Mouse (Mus musculus) adipocyte (in vitro differentiated cells): ENCODE measurements around the gene Npr1.

Source experiments
- DNase-seq: peaks from one replicate; pipeline ENCODE4 v3.0.0-alpha.2; 2016; ENCODE audit warnings: low spot score

Gene Npr1

DNA sequence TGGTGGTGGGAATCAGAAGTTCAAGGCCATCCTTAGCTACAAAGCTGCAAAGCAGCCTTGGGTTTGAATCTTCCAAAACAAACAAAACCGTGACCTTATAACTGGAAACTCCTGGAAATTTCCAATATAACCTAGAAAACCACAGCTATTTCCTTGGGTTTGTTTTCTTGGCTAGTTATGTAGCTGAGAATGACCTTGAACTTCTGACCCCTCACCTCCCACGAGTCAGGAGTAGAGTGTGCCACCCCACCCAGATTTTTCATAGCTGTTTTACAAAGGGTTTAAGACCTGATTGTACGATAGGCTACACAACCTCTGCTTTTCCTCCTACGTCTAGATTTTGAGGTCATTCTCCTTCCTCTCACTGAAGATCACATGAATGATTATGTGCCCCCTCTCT lies 28.5 kb downstream of the Npr1 start:
- no peak for DNase-seq

DNA sequence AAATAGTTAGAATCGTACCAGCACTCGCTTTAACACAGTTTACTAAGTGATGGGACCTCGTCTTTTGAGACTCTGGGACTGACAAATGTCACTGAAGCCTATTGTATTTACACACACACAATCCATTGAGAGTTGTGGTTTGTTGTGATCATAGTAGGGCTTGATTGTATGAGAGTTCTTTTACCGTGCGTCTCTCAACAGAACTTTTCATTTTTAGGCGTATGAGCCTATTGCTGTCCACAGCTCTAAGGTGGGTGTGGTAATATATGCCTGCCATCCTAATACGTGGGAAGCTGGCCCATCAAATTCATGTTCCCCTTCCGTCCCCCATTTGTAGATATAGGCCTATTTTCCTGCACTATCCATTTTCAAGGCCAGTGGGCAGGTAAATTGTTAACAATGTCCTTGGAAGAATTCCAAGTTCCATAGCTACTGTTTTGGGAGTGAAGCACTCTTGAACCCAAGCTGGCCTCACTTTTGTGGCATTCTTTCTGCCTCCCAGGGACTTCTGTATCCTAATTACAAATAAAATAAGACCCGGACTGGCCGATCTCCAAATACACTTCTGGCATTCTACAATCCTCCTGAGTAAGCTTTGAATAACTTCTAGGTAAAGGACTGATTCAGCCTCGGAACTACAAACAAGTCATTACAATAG lies 31.5 kb downstream of the Npr1 start:
- no peak for DNase-seq

DNA sequence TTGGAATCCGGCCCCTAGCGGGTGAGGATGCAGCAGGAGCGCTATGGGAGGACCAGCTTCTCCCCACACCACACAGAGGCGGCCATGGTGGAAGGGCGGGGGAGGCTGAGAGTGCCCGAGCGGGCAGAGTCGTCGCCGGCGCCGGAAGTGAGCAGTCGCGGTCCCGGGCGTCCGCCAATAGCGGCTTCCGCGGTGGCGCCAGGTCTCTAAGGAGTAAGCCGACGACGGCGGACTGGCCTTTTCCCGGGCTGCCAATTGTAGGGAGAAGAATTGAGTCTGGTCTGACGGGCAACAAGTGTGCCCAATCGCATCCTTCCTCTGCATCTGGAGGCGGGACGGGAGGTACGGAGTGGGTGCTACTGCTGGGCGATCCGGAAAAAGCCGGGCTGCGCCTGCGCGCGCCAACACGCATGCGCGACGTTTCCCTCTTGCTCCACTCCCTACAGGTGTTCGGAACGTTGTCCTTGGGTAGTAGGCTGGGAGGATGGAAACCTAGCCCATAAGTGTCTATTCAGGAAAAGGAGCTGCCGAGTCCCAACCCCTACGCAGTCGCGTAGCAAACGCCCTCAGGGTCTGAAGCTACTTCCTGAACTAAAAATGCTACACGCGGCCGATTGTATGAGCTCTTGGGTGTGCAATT lies 32.2 kb downstream of the Npr1 start, which contains the start of gene Ints3:
TSS of gene Ints3 (minus strand) at position 242 of the 640 bp plus-strand sequence.
- peak; percentile 99 for DNase-seq

DNA sequence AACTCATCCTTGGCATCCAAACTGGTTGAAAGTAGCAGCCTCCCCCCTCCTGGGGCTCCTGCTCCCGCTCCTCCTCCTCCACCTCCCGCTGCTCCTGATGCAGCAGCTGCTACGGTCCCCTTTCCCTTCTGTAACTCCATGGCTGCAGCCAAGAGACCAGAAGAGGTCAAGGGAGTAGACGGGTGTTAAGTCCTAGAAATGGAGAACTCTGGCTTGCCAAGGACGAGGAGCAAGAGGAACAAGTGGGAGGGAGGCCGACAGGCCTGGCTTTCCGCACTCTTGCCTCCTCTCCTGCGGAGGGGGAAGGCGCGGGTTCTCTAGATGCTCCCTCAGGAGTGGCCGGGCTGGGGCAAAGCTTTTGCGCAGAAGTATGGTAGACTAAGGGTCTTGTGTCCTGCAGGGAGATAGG lies 32.9 kb downstream of the Npr1 start:
- no peak for DNase-seq

DNA sequence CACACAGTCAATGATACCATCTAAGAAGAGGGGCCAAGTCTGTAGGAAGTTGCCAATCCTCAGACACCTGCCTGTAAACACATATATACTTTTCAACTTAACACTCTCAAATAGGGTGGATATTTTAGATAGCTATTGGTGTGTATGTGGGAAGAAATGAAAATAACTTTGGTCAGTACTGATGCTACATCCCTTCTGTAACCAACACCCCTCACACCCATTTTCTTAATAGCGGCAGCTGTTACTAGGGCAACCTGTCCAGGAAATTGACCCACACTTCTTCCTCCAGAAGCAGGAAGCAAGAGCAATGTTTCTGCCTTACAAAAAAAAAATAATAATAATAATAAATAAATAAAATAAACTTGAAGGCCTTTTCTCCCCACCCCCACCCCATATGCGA lies 33.3 kb downstream of the Npr1 start:
- DNase-seq = no peak

DNA sequence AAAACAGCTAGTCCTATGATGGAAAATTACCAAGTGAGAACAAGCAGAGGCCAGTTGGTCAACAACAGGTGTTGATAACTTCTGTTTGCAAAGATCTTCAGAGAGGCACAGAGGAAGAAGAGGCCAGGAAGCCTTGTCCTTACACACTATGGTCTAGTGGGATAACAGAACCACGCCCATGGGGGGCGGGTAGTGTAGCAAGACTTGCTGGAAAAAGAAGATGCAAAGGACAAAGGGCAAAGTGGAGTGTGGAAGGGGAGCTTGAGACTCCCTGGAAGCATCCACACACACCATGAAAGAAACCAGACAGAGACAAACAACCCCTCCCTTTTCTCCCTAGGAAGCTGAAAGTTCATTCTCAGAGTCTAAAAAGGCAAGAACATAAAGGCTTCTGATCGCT lies 36.1 kb downstream of the Npr1 start:
- no peak for DNase-seq

DNA sequence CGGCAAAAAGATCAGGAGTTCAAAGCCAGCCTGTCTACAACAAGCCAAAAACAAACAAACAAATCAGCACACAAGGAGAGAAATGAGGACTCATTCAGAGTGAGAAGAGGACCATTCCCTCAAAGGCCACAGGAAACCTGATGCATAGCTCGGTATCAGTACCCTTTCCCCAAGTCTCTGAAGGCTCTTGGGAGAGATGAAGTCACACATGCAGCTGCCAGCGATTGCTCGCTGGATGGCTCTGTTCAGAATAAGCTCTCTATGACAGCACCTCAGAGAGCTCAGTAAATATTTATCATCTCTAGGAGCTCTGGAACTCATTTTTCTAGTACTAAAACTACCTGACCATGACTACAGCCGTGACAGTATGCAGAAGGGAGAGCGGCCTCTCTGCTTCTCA lies 37.5 kb downstream of the Npr1 start:
- DNase-seq = peak; percentile 80

DNA sequence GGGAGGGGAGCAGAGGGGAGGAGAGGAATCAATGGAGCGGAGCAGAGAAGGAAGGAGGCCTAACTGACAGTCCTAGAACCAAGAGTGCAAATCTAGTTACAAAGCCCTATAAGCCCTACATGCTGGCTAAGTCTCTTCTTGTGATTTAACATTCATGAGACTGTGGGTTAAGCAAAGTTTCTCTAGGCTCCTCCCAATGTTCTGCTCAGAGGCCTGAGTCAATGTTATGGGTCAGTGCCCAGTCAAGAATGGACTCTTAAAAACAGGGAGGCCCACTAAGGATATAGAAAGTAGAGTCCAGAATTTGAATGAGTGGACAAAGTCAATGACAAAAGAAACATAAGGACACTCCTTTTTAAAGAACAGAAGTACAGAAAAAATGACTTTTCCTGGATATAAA lies 38.1 kb downstream of the Npr1 start:
- DNase-seq = peak; percentile 81

DNA sequence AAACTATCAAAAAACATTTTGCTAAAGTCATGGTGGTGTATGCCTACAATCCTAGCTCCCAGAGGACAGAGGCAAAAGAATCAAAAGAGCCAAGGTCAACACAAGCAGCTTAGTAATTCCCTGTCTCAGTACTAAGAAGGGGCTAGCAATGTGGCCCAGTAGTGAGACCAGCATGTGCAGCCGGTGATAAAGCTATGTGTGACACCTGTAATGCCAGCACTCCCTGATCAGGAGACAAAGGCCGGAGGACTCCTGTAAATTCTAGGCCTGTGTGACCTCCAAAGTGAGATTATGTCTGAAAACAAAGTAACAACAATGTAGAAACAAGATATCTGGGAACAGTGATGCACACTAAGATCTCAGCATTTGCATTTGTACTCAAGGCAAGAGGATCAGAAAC lies 40.2 kb downstream of the Npr1 start:
- DNase-seq = no peak

DNA sequence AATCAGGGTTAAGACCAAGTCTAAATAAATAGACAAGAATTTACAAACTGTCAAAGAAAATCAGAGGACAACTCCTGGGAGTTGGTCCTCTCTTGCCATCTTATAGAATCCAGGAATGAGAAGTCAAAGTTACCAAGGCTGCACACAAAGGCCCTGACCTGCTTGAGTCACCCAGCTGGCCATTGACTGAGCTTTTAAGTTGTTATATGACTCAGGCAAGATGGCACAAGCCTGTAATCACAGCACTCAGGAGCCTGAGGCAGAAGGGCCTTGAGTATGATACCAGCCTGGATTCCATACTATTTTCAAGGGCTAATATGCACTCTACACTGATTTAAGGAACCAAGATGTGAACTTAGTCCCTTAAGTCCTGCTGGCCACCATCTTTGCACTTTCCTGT lies 42.1 kb downstream of the Npr1 start:
- no peak for DNase-seq

DNA sequence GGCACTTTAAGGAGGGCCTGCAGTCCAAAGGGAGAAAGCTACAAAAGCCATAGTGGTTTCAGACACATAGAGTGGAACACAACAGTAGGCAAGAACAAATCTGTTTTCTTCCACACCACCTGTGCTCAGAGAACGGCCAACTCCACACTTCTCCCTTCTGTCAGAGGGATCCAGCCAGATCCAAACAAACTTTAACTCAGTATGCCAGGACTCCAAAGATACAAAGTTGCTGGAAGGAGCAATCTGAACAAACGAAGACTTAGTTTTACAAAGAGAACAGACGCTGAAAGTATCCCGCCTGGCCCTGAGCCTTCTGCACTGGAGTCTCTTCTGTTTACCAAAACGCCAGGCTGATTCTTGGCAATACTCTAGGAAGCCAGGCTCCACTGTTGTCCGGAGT lies 45.0 kb downstream of the Npr1 start:
- DNase-seq = peak; percentile 26

DNA sequence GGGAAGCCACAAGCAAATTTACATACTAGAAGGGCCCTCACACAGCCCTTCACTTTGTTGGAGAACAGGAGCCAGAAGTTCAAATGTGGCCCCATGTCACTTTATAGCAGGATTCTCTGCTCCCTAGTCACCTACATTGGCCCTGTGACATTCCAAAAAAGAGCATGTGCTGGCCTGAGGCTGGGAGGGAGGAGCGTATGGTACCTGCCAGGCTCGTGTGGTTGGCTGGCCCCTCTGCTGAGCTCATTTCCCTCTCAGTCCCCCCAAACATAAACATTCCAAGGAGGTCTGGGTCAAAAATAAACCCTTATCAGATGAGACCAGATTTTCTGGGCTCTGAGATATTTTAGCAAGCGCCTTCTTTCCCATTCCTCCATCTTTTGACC lies 52.7 kb downstream of the Npr1 start:
- DNase-seq = no peak

DNA sequence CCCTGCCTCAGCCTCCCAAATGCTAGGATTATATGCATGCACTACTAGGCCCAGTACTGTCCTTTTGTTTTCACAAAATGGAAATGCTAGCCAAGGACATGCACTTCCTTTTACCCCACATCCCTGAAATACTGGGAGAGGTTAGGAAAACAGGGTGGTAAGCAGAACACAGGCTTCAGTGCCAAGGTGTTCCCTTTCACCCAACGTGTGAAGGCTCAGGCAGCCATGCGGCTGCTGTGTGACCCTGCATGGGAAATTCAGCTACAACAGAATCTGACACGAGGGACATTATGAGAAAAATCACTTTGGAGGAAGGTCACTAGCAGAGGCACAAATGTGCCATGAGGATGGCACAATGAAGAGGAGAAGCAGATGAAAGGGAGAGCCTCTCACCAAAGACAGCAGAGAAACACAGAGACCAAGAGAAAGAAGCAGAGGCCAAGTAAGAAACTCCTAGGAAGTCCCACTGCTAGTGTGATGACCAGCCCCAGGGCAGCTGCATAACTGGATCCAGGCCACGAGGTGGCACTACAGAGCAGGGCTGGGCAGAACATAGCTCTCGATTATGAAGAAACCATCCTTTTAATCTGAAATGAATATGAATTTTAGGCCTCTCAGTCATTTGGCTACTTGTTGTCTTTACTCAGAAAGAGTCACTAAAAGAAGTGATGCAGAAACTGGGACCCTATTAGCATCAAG lies 53.2 kb downstream of the Npr1 start:
- peak; percentile 83 for DNase-seq

DNA sequence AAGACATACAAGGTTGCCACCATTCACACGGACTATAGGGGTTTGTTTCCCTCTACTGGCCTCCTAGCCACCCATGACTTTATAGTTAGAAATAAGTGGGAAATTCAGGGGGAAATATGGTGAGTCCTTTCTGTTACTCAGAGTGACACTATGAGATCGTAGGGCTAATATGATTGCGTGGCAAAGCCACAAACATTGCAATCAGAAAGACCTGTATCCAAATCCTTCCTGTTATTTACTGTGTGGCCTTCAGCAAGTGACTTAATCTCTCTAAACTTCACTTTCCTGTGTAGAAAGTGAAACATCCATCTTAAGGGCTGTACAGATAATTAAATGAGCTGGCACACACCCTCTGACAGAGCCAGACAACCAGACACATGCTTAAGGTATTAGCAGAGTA lies 56.9 kb downstream of the Npr1 start:
- DNase-seq = no peak

DNA sequence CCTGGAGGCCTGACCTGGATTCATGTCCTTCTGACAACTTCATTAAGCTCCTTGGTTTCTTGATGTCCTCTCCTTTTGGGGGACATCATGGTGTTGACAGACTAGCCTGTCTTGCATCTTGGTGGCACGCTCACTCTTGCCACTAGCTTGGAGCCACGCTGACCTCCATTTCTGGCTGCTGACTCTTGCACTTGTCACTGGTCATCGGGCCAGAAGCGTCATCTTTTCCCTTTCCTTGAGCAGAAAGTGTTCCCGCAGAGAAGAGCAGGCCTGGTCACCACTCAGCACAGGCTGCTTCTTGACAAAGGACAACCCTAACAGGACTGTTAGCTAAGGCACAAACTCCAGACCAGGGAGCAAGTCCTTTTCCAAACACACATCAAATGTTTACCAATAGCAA lies 59.3 kb downstream of the Npr1 start:
- DNase-seq = no peak

DNA sequence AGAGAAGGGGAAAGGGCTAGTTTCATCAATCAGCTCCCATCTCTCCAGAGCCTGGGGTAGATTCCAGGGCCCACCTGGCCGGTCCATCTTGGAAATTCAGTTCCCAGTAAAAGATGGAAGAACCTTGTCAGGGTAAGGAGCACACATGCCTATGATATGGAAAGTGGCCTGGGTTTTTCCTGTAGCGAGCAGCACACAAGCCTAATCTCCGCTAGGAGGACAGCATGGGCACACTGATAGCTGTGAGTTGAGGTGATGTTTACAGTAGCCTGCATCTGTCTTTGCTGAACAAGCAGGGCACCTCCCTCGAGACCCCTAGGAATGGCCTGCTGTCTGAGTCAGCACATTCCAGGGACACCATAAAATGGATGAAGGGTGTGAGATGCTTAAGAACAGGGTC lies 61.1 kb downstream of the Npr1 start:
- DNase-seq = no peak

DNA sequence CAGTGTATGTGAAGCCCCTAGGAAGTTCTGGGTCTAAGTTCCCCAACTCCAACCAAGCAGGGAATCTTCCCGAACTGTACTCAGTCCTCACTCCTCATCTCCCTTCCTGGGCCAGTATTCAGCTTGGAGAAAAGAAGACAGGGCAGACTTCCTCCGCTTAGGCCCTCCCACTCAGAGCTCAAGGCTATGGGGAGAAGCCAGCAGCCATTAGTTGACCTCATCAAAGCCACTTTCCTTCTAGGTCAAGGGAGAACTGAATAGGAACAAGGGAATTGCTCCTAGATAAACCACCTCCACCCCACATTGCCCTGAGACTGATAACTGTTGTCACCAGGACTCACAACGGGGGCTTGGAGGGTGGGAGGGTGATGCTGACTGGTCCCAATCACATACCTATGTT lies 61.5 kb downstream of the Npr1 start:
- no peak for DNase-seq

DNA sequence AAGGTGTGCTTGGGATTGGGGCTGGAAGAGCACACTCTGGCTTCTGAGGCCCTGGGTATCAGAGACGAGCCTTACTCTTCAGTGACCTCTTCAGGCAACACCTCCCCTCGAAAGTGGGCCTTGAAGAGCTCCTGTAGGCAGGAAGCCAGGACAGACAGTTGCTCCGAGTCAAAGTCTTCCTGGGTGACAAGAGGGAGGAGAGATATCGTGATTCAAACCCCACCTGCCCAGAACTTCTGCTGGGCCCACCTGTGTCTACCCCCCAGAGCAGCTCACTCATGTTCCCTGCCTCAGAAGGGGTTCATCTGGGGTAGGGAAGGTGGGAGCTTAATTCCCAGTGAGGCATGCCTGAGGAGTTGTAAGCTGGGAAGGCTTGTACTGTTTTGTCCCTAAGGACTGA lies 64.7 kb downstream of the Npr1 start:
- no peak for DNase-seq
